Mouse (Mus musculus) lung, embryonic 16.5 days (tissue): Measurements from ENCODE around the gene Gm7347. TPM values are rescaled to one million over a fixed set of nuclear protein-coding genes. Genes with fewer than 3 reads are reported as not detected.
"Not testable (repeated sequence)": the region's sequence is repeated elsewhere in the genome, so short reads cannot be mapped to it uniquely, and the experiment has no call there.

Experiments used
- ATAC-seq: fragments of 200-750 bp; cut with Nextera tagmentation; 2 replicates; pipeline ENCODE4 v1.8.0; 2017; ENCODE audit warnings: low read depth, mild to moderate bottlenecking, moderate library complexity
- H3K27ac ChIP-seq: fragments of 300-500 bp; sonication (generic); 2 replicates; pipeline ENCODE4 v1.5.1; 2014; ENCODE audit warnings: mild to moderate bottlenecking, control low read depth, low read length
- H3K27me3 ChIP-seq: fragments of 300-500 bp; sonication (generic); 2 replicates; pipeline ENCODE4 v1.6.1; 2014; ENCODE audit warnings: low read depth, low read length, mixed read lengths; ENCODE audit not compliant: control insufficient read depth, insufficient read depth
- H3K36me3 ChIP-seq: fragments of 300-500 bp; sonication (generic); 2 replicates; pipeline ENCODE4 v1.6.1; 2014; ENCODE audit warnings: low read length; ENCODE audit not compliant: control insufficient read depth, insufficient read depth
- H3K4me1 ChIP-seq: fragments of 300-500 bp; sonication (generic); replicated peaks from 2 replicates; pipeline ENCODE4 v1.6.1; 2014; ENCODE audit warnings: low read length, mixed read lengths; ENCODE audit not compliant: control insufficient read depth, insufficient read depth
- H3K4me2 ChIP-seq: fragments of 300-500 bp; sonication (generic); 2 replicates; pipeline ENCODE4 v1.6.1; 2014; ENCODE audit warnings: low read depth, low read length, control low read depth
- H3K4me3 ChIP-seq: fragments of 300-500 bp; sonication (generic); 2 replicates; pipeline ENCODE4 v1.5.1; 2014; ENCODE audit warnings: mild to moderate bottlenecking, low read length, control low read depth
- H3K9ac ChIP-seq: fragments of 300-500 bp; sonication (generic); 2 replicates; pipeline ENCODE4 v1.6.1; 2014; ENCODE audit warnings: low read length, control low read depth
- H3K9me3 ChIP-seq: fragments of 300-500 bp; sonication (generic); 2 replicates; pipeline ENCODE4 v1.6.1; 2016; ENCODE audit warnings: low read length; ENCODE audit not compliant: control insufficient read depth
- WGBS: fragments of 180-500 bp; shearing (Covaris S2); extraction: QIAGEN DNeasy Blood & Tissue Kit; methylation state at CpG from one replicate; pipeline ENCODE4 v1.1.7; 2014; 5-methylcytosine and 5-hydroxymethylcytosine counted together
- polyA plus RNA-seq: library from polyadenylated mRNA; unstranded; fragments of >200 nt; fragmentation: Nextera tagmentation; extraction: Ambion mirVana; gene quantifications from 2 replicates; pipeline ENCODE4 v1.2.1, GENCODE M21; 2015

The Gm7347 gene
- polyA plus RNA-seq, 1 experiment from 2014 or later: not detected

DNA sequence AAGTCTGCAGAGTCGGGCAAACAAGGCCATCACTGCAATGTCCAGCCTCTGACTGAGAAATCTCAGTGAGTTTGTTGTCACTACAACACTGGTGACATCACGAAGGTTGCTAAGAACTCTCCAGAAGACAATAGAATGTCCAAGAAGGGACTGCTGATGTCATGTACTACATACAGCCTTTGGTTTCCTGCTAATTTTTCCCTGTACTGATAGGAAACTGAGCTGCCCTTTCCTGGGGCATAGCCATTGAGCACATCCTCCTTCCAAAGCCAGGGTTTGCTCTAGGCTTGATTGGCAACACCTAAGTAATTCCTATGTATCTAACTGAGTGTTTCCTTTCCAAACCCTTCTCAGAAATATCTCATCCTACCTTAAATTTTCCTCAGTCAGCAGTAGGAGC is 53.7 kb downstream of the Gm7347 start, which contains the start of gene Gm1979:
Gene Gm1979, minus strand, starts transcription at position 101 of the 400 bp plus-strand sequence.
- H3K9ac ChIP-seq, H3K36me3 ChIP-seq, H3K4me2 ChIP-seq, H3K9me3 ChIP-seq, H3K4me1 ChIP-seq, ATAC-seq, H3K27me3 ChIP-seq, H3K4me3 ChIP-seq, H3K27ac ChIP-seq: not testable (repeated sequence)
- 71% methylated on average over 1 of the region's 2 CpGs for WGBS

Other genes starting within 250 kb of the Gm7347 start
- not detected in 2 replicates for gene Gm21663, start 116.2 kb downstream of the Gm7347 start, polyA plus RNA-seq
- gene Gm21671, start 104.2 kb downstream of the Gm7347 start, polyA plus RNA-seq: not detected in 2 replicates
- not detected in 2 replicates for gene Gm21680, start 85.9 kb downstream of the Gm7347 start, polyA plus RNA-seq
- not detected in 2 replicates for gene Gm21698, start 69.9 kb downstream of the Gm7347 start, polyA plus RNA-seq
- not detected in 2 replicates for gene Gm1979, start 53.8 kb downstream of the Gm7347 start, polyA plus RNA-seq
- gene Gm5862, start 35.7 kb downstream of the Gm7347 start, polyA plus RNA-seq: not detected in 2 replicates
- gene Speer4a, start 19.0 kb downstream of the Gm7347 start, polyA plus RNA-seq: not detected in 2 replicates
- not detected in 2 replicates for gene Gm10471, start 30.7 kb upstream of the Gm7347 start, polyA plus RNA-seq
- 0.20 TPM in 1 of 2 replicates, not detected in the other for gene 5031410I06Rik, start 46.8 kb upstream of the Gm7347 start, polyA plus RNA-seq
- 0.08 TPM in 1 of 2 replicates, not detected in the other for gene Gm10220, start 62.8 kb upstream of the Gm7347 start, polyA plus RNA-seq
- not detected in 2 replicates for gene Gm7361, start 199.1 kb upstream of the Gm7347 start, polyA plus RNA-seq